Mouse (Mus musculus): ENCODE data around the gene Ikzf3.

Gene Ikzf3

DNA sequence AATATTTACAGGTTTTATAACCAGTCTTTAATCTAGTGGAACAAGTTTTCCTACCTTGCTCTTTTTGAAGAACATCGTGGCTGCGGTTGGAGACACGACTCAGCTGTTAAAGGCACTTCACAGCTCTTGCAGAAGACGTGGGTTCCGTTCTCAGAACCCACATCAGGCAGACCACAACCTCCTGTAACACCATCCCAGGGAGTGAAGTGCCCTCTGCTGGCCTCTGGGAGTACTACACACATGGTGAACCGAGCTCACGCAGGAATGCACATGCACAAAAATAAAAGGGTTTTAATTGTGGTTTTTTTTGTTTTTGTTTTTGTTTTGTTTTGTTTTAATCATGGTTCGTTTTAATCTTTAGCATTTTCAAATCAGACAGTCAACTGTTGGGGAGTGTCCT, 22.5 kb upstream of the Ikzf3 start:
- DNase-seq (ENCODE audit: low read depth), result peak; percentile 85

GRCm38 (mm10) chr11:98563921-98564414, 18.1 kb upstream of the Ikzf3 start:
- DNase-seq (ENCODE audit: low read depth), result peak; percentile 46

DNA sequence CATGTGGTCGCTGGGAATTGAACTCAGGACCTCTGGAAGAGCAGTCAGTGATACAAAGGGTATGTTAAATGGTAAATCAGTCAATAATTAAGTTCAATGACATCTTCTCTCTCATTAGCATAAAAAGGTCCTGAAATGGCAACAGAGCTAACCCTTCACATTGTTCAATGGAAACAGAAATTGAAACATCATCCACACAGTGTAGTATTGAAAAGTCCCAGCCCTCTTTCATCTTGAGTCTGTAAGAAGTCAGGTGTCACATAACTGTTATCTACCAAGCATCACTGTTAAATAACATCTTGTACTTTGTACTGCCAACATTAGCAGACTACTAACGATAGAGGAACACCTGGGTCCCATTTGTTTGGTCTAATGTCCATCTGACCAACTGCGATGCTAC, 17.2 kb upstream of the Ikzf3 start:
- peak; percentile 79 for DNase-seq (ENCODE audit: low read depth)

- DNase-seq (ENCODE audit: low read depth), result no peak
These were observed 15.1 kb upstream of the Ikzf3 start for GRCm38 (mm10) chr11:98560942-98561341.

- DNase-seq (ENCODE audit: low read depth), result peak; percentile 67
These were observed 9.4 kb upstream of the Ikzf3 start for GRCm38 (mm10) chr11:98555124-98555700.

- DNase-seq (ENCODE audit: low read depth), result no peak
These were observed 8.1 kb upstream of the Ikzf3 start for GRCm38 (mm10) chr11:98553966-98554365.

DNA sequence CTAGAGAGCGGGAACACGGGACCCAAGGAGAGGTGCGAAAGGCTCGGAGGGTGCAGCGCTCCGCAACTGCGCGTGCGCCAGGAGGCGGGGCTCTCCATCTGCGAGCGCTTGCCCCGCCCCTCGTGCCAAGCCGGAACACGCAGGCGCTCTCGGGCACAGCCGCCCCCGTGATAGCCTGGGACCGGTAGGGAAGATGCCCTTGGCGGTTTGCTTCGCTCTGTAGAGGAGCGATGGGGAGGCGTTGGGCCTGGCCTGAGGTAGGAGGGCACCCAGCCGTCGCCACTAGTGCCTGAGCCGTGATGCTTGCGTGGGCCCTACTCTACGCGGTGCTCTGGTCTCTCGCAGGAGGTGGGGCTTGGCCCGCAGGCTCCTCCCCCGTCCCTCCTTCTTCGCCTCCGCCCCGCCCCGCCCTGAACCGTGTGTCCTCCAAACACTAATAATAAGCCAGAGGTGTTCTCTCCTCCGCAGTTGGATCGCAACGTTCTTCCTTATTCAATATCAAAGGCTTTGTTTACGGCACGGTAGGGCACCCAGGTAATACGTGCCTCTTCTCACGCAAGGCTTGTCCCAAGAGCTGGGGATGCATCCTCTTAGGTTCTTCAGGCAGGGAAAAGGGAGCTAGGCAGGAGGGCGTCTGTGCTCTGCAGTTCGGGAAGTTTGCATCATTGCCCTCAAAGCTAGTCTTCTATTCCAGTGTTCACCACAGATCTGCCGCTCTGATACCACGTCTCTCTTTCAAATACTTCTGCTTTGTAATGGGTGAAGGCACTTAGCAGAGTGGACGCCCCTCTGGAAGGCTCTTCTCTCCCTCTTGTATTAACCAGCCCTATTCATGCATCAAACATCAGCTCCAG, 5.4 kb upstream of the Ikzf3 start, which contains the start of gene Zpbp2:
Zpbp2 (plus strand) TSS at position 123 of the 854 bp plus-strand sequence.
- peak; percentile 98 for DNase-seq (ENCODE audit: low read depth)

GRCm38 (mm10) chr11:98550311-98550974, 4.6 kb upstream of the Ikzf3 start:
- DNase-seq (ENCODE audit: low read depth), result peak; percentile 93

GRCm38 (mm10) chr11:98549363-98549762, 3.5 kb upstream of the Ikzf3 start:
- DNase-seq (ENCODE audit: low read depth), result no peak

- DNase-seq (ENCODE audit: low read depth), result no peak
These were observed 1.5 kb upstream of the Ikzf3 start for GRCm38 (mm10) chr11:98547308-98547693.

DNA sequence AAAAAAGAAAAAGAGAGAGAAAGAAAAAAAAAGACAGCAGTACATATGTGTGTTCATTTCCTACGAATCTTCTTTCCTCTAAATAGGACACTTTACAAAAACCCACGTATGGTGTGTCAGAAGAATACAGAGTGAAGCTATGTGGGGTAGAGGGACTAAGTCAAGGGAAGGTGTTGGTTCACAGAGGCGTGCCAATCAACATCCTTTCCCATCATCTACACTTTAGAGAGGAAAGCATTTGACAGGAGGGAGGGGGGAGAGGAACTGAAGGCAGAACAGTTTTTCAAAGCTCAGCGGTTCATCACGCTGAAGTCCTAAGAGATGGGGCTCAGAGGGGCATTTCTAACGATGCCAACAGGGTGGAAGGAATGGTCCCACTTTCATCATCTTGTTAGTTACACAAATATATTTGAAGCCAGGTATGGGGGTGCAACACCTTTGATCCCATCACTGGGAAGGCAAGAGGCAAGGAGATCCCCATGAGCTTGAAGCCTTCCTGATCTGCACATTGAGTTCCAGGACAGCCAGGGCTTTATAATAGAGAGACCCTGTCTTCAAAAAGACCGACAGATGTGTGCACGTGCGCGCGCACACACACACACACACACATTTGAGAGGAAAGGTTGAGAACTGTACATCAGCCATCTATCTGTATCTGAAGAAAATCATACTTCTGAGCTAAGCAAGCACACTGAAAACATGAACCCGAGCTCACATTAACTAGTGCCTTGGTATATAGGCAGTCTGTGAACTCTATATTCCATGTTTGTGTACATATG, 887 bp upstream of the Ikzf3 start:
- DNase-seq (ENCODE audit: low read depth), result peak; percentile 75

DNA sequence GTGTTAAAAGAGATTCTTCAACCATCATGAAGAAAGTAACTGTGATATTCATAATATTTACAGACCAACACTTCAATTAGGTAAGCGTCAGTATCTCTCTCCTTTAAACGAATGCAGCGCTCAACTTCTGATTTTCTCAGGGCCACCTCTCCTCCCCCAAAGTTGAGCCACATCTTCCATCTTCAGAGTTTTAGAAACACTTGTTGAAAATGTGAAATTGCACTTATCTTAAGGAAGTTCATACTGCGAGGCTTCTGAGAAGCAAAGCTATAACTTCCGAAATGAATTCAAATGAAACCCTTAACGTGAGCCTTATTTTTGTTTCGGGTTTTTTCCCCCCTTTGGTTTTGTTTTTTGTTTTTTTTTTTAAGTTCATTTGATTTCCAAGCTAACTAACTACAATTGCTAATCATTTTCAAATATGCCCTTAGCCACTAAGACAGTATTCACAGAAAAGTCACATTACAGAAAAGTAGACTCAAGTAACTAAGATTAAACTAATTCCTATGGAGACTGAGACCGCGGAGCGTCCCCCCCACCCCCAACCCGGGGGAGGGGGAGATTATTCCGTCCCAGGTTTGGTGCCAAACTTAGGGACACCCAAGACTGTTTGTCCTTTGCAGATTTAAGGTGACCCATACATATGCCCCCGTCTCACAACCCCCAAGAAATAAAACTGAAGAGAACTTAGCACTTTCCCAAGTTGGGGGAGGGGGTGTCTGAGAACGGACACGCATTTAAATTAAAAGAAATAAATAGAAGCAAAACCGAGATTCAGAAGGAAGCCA, 747 bp downstream of the Ikzf3 start:
- DNase-seq (ENCODE audit: low read depth), result peak; percentile 67

GRCm38 (mm10) chr11:98543414-98543813, 2.4 kb downstream of the Ikzf3 start:
- no peak for DNase-seq (ENCODE audit: low read depth)

- peak; percentile 39 for DNase-seq (ENCODE audit: low read depth)
These were observed 3.3 kb downstream of the Ikzf3 start for GRCm38 (mm10) chr11:98542553-98542952.

DNA sequence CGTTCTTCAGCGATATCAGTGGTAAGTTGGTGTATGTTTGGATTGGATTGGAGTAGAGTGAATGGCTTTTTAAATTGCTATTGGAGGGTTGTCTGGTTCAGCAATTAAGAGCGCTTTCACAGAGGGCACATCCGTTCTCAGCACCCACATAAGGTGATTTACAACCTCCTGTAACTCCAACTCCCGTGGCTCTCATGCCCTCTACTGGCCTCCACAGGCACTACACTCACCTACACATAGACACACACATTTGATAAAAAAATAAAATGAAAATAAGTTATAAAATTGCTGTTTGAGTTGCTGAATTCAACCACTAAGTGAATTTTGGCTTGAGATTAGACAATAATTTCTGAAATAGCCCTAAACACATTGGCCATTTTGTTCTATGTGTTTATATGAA, 5.5 kb downstream of the Ikzf3 start:
- DNase-seq (ENCODE audit: low read depth), result peak; percentile 51

GRCm38 (mm10) chr11:98537480-98538034, 8.3 kb downstream of the Ikzf3 start:
- DNase-seq (ENCODE audit: low read depth), result no peak

- peak; percentile 53 for DNase-seq (ENCODE audit: low read depth)
These were observed 18.9 kb downstream of the Ikzf3 start for GRCm38 (mm10) chr11:98526824-98527461.

DNA sequence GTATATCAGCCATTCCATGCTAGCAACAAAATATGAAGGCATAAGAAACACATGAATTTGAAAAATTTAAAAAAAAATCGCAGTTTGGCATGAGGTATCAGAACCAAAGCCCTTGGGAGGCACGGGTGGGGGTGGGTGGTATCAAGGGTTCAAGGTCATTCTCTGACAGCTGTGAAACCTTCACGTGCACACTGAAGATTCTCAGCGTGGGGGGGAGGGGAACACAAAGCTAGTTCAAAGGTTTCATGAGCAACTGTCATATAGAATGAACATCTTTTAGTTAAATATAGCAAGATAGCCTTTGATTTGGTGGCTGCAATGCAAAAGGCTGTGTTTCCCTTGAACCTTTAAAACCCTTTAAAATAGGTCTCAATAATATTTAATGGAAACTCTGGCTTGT, 20.7 kb downstream of the Ikzf3 start:
- no peak for DNase-seq (ENCODE audit: low read depth)

DNA sequence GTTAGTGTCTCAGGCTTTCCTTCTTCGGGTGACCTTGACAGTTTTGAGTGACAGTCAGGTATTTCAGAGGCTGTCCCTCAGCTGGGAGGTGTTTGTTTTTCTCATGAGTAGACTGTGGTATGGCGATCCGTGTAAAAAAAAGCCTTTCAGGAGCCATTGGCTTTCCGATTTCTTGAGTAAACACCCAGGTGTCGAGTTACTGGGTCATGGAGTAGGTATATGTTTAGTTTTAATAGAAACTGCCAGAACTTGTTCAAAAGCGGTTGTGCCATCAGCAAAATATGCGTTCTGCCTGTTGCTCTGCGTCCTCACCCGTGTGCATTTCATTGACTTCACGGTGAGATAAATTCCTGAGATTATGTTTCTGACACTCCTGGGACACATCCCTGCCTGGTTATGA, 25.4 kb downstream of the Ikzf3 start:
- DNase-seq (ENCODE audit: low read depth), result no peak

GRCm38 (mm10) chr11:98513356-98513936, 32.4 kb downstream of the Ikzf3 start:
- DNase-seq (ENCODE audit: low read depth), result peak; percentile 53
